Mouse (Mus musculus): ENCODE results near the gene Parl.

Gene Parl

DNA sequence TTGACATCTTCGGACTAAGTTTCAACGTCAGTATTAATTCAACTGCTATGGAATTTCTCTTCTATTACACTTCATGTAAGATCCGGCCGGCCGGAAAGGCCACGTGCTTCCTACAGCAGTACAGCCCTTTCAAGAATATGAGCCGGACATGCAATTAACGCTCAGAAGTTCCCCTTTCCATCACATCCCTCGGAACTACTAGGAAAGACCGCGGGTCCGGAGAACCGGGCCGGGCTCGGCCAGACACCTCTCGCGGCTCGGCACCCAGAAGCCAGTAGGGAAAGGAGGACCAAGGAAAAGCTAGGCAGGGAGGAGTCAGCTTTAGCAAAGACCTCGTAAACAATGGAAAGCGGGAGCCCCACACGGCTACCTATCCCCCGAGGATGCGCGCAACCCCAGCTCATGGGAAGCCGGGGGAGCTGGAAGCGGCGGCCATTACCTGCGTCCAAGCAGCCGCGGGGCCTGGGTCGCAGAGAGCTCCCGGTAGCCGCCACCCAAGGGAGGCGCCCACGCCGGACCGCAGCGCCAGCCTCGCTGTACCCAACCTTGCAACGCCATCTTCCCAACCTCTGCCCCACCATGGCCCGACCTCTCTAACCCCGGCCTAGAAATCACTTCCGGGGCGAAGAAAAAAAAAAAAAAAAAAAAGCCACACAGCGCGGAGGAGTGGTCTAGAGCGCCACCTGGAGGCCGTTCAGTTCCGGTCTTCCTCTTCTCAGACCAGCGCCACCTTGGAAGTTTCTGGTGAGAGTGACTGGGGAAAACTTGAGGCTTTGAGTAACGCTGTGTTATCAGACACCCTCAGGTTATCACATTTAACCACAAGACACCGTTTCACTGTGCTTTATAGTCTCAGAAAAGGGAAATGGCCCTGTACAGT, at the start of gene Parl:
TSS of gene Parl (minus strand) at position 618 of the 880 bp plus-strand sequence.
- WGBS: under 1% methylated on average over 52 of the region's 52 CpGs

- WGBS: 38% methylated on average over 1 of the region's 1 CpGs
These were observed 43.3 kb upstream of the Parl start for GRCm38 (mm10) chr16:20345464-20345863.

GRCm38 (mm10) chr16:20338616-20339015, 36.4 kb upstream of the Parl start:
- 55% methylated on average over 3 of the region's 3 CpGs for WGBS

GRCm38 (mm10) chr16:20334918-20335317, 32.7 kb upstream of the Parl start:
- WGBS: 93% methylated on average over 8 of the region's 8 CpGs

DNA sequence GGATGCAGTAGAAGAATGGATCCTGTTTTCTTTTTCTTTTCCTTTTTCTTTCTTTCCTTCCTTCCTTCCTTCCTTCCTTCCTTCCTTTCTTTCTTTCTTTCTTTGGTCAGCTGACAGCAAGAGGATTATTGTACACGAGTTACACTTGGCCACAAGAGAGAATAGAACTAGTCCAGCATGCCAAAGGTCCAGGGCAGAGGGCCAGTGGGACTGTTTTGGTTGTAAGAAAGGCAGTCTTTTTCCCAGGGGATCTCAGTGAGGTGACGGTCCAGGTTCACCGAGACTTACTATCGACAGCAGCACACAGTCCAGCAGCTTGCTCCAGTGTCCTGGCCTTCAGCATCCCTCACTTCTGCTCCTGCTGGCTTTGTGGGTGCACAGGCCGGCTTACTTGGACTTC, 26.1 kb upstream of the Parl start:
- 75% methylated on average over 5 of the region's 5 CpGs for WGBS

- 50% methylated on average over 5 of the region's 5 CpGs for WGBS
These were observed 23.1 kb upstream of the Parl start, which contains the start of gene Cyp2ab1 for GRCm38 (mm10) chr16:20325286-20325685. TSS of gene Cyp2ab1 (minus strand) at chr16:20325404.

GRCm38 (mm10) chr16:20323907-20324306, 21.7 kb upstream of the Parl start:
- 60% methylated on average over 5 of the region's 5 CpGs for WGBS

DNA sequence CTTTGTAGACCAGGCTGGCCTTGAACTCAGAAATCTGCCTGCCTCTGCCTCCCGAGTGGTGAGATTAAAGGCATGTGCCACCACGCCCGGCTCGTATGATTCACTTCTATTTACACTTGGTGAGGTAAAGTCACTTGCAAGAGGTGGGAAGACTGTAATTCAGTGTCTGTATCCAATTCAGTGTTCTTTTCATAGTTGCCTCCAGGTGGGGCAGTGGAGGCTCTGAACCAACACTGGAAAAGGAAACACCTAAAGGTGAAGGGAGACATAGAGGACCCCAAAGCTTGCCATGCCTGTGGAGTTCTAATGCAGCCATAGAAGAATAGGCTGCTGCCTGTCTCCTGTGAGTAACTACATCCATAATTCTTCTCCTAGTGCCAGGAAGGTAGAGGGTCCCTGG, 20.1 kb upstream of the Parl start:
- 92% methylated on average over 4 of the region's 4 CpGs for WGBS

DNA sequence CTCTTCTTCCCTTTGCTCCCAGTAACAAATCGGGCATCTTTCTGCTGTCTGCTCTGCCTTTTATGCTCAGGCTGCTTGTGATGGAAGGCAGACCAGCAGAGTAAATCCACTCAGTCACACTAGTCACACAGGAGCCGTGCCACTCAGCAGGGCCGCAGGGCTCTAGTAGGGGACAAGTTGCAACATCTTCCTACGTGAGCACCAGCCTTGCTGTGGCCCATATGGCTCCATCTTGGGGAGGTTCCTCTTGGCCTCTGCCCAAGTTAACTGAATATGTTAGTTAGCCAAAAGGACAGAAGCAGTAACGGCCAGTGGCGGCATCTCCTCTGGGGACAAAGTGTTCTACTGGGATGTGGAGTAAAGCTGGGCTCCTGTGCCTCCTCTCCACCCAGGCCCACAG, 14.6 kb upstream of the Parl start:
- 68% methylated on average over 6 of the region's 6 CpGs for WGBS

DNA sequence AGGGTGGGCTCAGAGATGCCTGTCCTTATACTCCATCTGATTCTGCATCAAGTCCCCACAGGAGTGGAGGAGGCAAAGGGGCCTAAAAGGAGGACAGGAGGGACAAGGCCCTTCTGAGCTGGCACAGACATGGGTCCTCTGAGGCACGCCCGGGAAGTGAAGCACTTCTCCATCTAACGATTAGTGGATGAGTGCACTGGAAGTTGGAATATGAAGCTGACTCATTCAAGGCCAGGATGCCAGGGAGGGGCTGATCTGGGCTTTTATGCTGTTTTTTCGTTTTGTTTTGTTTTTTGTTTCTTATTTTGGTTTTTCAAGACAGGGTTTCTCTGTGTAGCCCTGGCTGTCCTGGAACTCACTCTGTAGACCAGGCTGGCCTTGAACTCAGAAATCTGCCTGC, 13.1 kb upstream of the Parl start:
- WGBS: 82% methylated on average over 4 of the region's 4 CpGs

DNA sequence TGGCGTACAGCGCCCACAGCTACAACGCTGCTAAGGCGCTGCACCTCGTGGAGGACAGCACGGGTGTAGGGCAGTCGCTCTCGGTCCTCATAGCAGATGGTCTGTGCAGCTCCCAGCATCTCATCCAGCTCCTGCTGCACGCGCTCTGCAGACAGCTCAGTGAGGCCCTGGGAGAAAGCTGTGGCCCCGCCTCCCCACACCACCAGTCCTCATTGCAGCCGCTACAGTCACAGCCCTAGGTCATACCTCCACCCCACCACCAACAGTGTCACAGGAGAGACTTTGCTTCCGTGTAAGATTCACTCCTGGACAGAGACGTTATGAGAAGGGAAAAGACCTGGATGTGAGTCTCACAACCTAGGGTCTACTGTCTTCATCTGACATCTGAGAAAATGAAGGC, 10.1 kb upstream of the Parl start:
- 83% methylated on average over 14 of the region's 14 CpGs for WGBS

GRCm38 (mm10) chr16:20300076-20300475, 2.1 kb downstream of the Parl start:
- 88% methylated on average over 2 of the region's 2 CpGs for WGBS

- 55% methylated on average over 4 of the region's 4 CpGs for WGBS
These were observed 21.9 kb downstream of the Parl start for GRCm38 (mm10) chr16:20280238-20280637.

GRCm38 (mm10) chr16:20279395-20279794, 22.8 kb downstream of the Parl start:
- WGBS: 76% methylated on average over 5 of the region's 5 CpGs

DNA sequence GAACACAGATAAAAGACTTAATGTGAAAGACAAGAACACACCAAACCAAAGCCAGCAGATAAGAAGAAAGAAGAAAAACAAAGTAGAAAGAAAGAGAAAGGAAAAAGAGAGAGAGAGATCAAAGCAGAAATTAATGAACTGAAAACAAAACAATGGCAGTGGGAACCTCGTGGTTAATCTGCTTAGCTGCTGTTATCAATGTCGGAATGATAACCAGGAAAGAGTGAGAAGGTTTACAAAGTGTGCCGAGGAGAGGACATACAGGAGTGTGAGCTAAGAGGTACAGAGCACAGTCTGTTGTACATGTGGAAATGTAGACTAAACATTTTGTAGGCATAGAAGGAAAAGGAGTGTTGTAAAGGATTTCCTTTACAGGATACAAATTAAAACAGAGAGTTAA, 29.2 kb downstream of the Parl start:
- WGBS: 32% methylated on average over 3 of the region's 3 CpGs

DNA sequence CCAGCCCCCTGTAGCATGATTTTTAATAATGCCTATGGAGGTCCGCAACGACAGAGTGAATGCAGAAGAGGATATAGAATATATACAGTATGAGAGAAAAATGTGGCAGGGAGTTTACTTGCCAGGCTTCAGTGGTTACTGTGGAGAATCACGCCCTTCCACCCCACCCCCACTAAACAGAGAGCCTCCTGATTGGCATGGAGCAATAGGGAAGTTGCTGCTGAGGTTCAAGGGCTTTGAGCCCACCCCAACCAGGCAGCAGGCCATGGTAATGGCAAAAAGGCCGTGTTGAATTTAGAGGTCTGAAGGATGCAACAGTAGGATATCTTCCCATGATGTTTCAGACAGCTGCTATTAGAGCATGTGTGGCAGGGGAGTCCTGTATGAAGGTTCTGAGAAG, 30.8 kb downstream of the Parl start:
- 85% methylated on average over 4 of the region's 4 CpGs for WGBS

- 84% methylated on average over 7 of the region's 7 CpGs for WGBS
These were observed 37.1 kb downstream of the Parl start for GRCm38 (mm10) chr16:20265089-20265488.

GRCm38 (mm10) chr16:20257926-20258325, 44.3 kb downstream of the Parl start:
- 76% methylated on average over 5 of the region's 5 CpGs for WGBS

- 49% methylated on average over 9 of the region's 9 CpGs for WGBS
These were observed 53.6 kb downstream of the Parl start for GRCm38 (mm10) chr16:20248442-20249174.

DNA sequence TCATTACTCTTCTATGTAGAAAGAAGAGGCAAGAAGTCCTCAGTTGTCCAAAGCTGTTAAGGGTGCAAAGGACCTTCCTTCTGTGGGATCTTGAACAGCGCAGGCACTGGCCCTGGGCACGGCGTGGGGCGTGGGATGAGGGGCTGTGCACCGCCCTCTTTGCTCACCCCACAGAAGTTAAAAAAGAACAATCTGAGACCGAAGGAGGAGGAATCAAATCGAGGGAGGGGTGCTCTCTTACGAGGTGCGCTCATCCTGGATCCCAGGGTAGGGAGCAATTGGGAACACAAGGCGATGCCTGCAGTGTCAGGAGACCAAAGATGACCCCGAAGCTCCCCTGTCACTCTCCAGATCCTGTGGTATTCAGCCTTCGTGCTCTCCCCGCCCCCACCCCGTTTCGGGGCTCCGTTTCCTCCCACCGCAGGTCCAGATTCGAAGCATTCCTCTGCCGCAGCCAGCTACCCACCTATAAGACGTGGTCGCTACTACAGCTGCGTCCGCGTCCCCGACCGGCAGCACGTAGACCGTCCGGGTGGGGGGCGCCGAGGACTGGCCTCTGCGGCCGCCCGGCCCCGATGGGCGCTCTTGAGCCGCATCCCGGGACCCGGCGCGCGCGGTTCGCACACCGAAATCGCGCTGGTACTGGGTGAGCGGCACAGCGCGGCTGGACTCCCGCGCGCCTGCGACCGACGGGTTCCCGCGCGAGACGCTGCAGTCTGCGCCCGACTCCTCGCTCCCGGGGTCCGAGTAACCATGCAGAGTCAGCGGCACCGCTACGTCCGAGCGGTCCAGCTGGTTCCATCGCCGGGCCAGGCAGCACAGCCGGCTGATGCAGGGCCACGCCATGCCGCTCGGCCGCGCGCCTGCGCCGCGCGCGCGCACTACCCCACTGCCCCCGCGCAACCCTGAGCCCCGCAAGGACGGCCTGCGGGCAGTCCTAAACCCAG, 61.4 kb downstream of the Parl start, which contains the start of gene Map6d1:
TSS of gene Map6d1 (minus strand) at position 891 of the 947 bp plus-strand sequence.
- WGBS: under 1% methylated on average over 90 of the region's 90 CpGs

- WGBS: 38% methylated on average over 4 of the region's 4 CpGs
These were observed 63.5 kb downstream of the Parl start for GRCm38 (mm10) chr16:20238646-20239045.

GRCm38 (mm10) chr16:20237426-20237825, 64.8 kb downstream of the Parl start:
- WGBS: 23% methylated on average over 4 of the region's 4 CpGs

Data from cerebral cortex, adult 2 months (tissue).